In the genomic region with DNA sequence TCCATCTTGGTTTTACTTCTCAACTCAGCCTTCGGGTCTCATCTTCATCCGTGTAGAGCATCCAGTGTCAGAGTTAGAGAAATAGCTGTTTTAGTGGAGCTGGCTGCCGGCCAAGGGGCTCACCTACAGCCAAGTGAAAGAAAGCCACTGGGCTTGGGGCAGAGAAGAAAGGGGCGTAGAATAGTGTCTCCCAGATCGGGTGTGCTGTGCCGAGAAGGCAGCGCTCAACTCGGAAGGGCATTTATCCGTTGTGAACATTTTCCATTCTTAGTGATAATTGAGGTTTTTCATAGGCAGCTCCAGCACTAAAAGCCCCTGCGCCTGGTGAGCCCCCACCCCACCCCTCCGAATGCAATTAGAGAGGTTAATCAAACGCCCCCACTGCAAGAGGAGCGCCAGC, we compare ENCODE assay signal across 22 mouse cellular contexts.
DNase-seq lines count a peak whose midpoint lies in the region; ATAC-seq and TF ChIP-seq lines count a peak whose summit lies in the region.
"Had no signal": no experiment of that assay in that cellular context is flagged by ENCODE, and none has a peak within 500 bp of the region (broad histone marks: within the 10 kb centered on the region; RNA-seq: fewer than 3 reads in every experiment).

No protein-coding gene starts in this region.

- H3K4me1 ChIP-seq in hindbrain, embryonic 16.5 days (ENCODE audit: control insufficient read depth, insufficient read depth, low read depth, low read length) = peaks cover 3% of the 10 kb centered on the region; the same call in 1 of the 2 replicates
- no peaks in the 10 kb centered on the region for H3K4me1 ChIP-seq in hindbrain, embryonic 11.5 days (replicated peaks; ENCODE audit: control insufficient read depth, insufficient read depth, low read length)
- peaks cover 3% of the 10 kb centered on the region; the same call in 1 of the 2 replicates for H3K4me1 ChIP-seq in embryonic facial prominence, embryonic 14.5 days (ENCODE audit: control insufficient read depth, insufficient read depth, low read length)
- H3K4me1 ChIP-seq in forebrain, embryonic 13.5 days = peaks cover 16% of the 10 kb centered on the region
- H3K4me1 ChIP-seq in limb, embryonic 12.5 days (replicated peaks) = peaks cover 14% of the 10 kb centered on the region; the same call in 1 of the 2 replicates
- H3K4me1 ChIP-seq in cerebellum, adult 2 months (ENCODE audit: control insufficient read depth, insufficient read depth, low read length) = no peaks in the 10 kb centered on the region

- no peak overlapping the region for H3K9ac ChIP-seq in hindbrain, embryonic 16.5 days (ENCODE audit: low read depth, low read length)
- no peak overlapping the region for H3K9ac ChIP-seq in hindbrain, embryonic 11.5 days (ENCODE audit: low read depth, low read length)
- no peak overlapping the region for H3K9ac ChIP-seq in embryonic facial prominence, embryonic 14.5 days (ENCODE audit: low read depth, low read length)
- H3K9ac ChIP-seq in forebrain, embryonic 13.5 days = peak overlapping the region; percentile 26; the same call in 1 of the 2 replicates
- H3K9ac ChIP-seq in limb, embryonic 12.5 days (replicated peaks) = no peak overlapping the region

- TF ChIP-seq CTCF in cerebellum, adult 2 months (IDR thresholded peaks at IDR 0.05; ENCODE audit: borderline replicate concordance, insufficient read depth, low read depth, low read length) = no peak

- TF ChIP-seq POLR2A in cerebellum, adult 2 months (IDR thresholded peaks at IDR 0.05; ENCODE audit: borderline replicate concordance, insufficient read depth, low read length) = no peak

- H3K9me3 ChIP-seq in hindbrain, embryonic 16.5 days (ENCODE audit: control insufficient read depth, low read length) = no peaks in the 10 kb centered on the region
- H3K9me3 ChIP-seq in hindbrain, embryonic 11.5 days (ENCODE audit: control insufficient read depth, low read length) = no peaks in the 10 kb centered on the region
- H3K9me3 ChIP-seq in embryonic facial prominence, embryonic 14.5 days (ENCODE audit: control insufficient read depth, low read length) = no peaks in the 10 kb centered on the region
- H3K9me3 ChIP-seq in forebrain, embryonic 13.5 days (replicated peaks) = no peaks in the 10 kb centered on the region
- no peaks in the 10 kb centered on the region for H3K9me3 ChIP-seq in limb, embryonic 12.5 days

- no peaks in the 10 kb centered on the region for H3K27me3 ChIP-seq in hindbrain, embryonic 16.5 days (replicated peaks; ENCODE audit: control insufficient read depth, insufficient read depth, low read length)
- no peaks in the 10 kb centered on the region for H3K27me3 ChIP-seq in hindbrain, embryonic 11.5 days (ENCODE audit: control insufficient read depth, insufficient read depth, low read length)
- H3K27me3 ChIP-seq in embryonic facial prominence, embryonic 14.5 days (replicated peaks; ENCODE audit: control insufficient read depth, insufficient read depth, low read length) = no peaks in the 10 kb centered on the region
- H3K27me3 ChIP-seq in forebrain, embryonic 13.5 days = no peaks in the 10 kb centered on the region
- no peaks in the 10 kb centered on the region for H3K27me3 ChIP-seq in limb, embryonic 12.5 days
- H3K27me3 ChIP-seq in cerebellum, adult 2 months (ENCODE audit: control insufficient read depth, insufficient read depth, low read length) = no peaks in the 10 kb centered on the region

- no peak for ATAC-seq in hindbrain, embryonic 16.5 days
- ATAC-seq in hindbrain, embryonic 11.5 days (ENCODE audit: low FRiP score) = no peak
- ATAC-seq in embryonic facial prominence, embryonic 14.5 days (ENCODE audit: low read depth) = no peak
- ATAC-seq in forebrain, embryonic 13.5 days = 0 out of 2 replicates have a peak, but pooled peaks have one; percentile 45
- no peak for ATAC-seq in limb, embryonic 12.5 days (ENCODE audit: insufficient number of reproducible peaks, insufficient read depth, low FRiP score, low TSS enrichment, low read depth)
- ATAC-seq: inflammation-experienced regulatory T-cells, adult 6 months; midbrain, embryonic 16.5 days had no signal

- DNase-seq in hindbrain, embryonic 11.5 days (ENCODE audit: low spot score) = no peak
- DNase-seq in embryonic facial prominence, embryonic 14.5 days (ENCODE audit: low spot score) = no peak
- DNase-seq in embryo, embryonic 10 days (ENCODE audit: low spot score) = no peak
- DNase-seq in cerebellum, adult 2 months = no peak
- DNase-seq in adrenal gland, postnatal 14 days = no peak
- DNase-seq: adrenal gland, adult 2 months; cerebellum, adult 18-20 months; cerebellum, postnatal 25 days; embryo, embryonic 11 days; heart, postnatal 4 days; kidney, adult 2 months; kidney, postnatal 10 days; layer of hippocampus, postnatal 36 days; liver; right cerebral cortex, adult 18-20 months had no signal

- H3K4me2 ChIP-seq in hindbrain, embryonic 16.5 days (ENCODE audit: low read length) = peak overlapping the region; percentile 10; the same call in 1 of the 2 replicates
- H3K4me2 ChIP-seq in hindbrain, embryonic 11.5 days (replicated peaks; ENCODE audit: low read depth, low read length) = no peak overlapping the region
- H3K4me2 ChIP-seq in embryonic facial prominence, embryonic 14.5 days (ENCODE audit: low read depth, low read length) = peak overlapping the region; percentile 15
- H3K4me2 ChIP-seq in forebrain, embryonic 13.5 days = peak overlapping the region; percentile 36
- peak overlapping the region; percentile 13 for H3K4me2 ChIP-seq in limb, embryonic 12.5 days

- H3K4me3 ChIP-seq in hindbrain, embryonic 16.5 days (ENCODE audit: low read length) = no peak overlapping the region
- no peak overlapping the region for H3K4me3 ChIP-seq in hindbrain, embryonic 11.5 days (ENCODE audit: low read depth, low read length)
- no peak overlapping the region for H3K4me3 ChIP-seq in embryonic facial prominence, embryonic 14.5 days (ENCODE audit: low read depth, low read length)
- no peak overlapping the region for H3K4me3 ChIP-seq in forebrain, embryonic 13.5 days
- H3K4me3 ChIP-seq in limb, embryonic 12.5 days (replicated peaks) = no peak overlapping the region
- H3K4me3 ChIP-seq in cerebellum, adult 2 months (replicated peaks; ENCODE audit: insufficient read depth, low read depth, low read length) = no peak overlapping the region

- WGBS in hindbrain, embryonic 16.5 days = 58% methylated on average over 13 of the region's 13 CpGs
- WGBS in hindbrain, embryonic 11.5 days = 89% methylated on average over 13 of the region's 13 CpGs
- 57% methylated on average over 13 of the region's 13 CpGs for WGBS in embryonic facial prominence, embryonic 14.5 days
- 21% methylated on average over 13 of the region's 13 CpGs for WGBS in forebrain, embryonic 13.5 days
- 57% methylated on average over 13 of the region's 13 CpGs for WGBS in limb, embryonic 12.5 days
- 77% methylated on average over 13 of the region's 13 CpGs for WGBS in cerebellum, adult 2 months

- no peak overlapping the region for H3K27ac ChIP-seq in hindbrain, embryonic 16.5 days (ENCODE audit: low read depth, low read length)
- no peak overlapping the region for H3K27ac ChIP-seq in hindbrain, embryonic 11.5 days (ENCODE audit: low read depth, low read length)
- H3K27ac ChIP-seq in embryonic facial prominence, embryonic 14.5 days (replicated peaks; ENCODE audit: low read depth, low read length) = no peak overlapping the region
- H3K27ac ChIP-seq in forebrain, embryonic 13.5 days = no peak overlapping the region
- no peak overlapping the region for H3K27ac ChIP-seq in limb, embryonic 12.5 days
- no peak overlapping the region for H3K27ac ChIP-seq in cerebellum, adult 2 months (ENCODE audit: insufficient read depth, low read length)
- H3K27ac ChIP-seq: macrophage; stomach, postnatal 0 days had no signal

- H3K36me3 ChIP-seq in hindbrain, embryonic 16.5 days (ENCODE audit: control insufficient read depth, insufficient read depth, low read length) = no peaks in the 10 kb centered on the region
- H3K36me3 ChIP-seq in hindbrain, embryonic 11.5 days (ENCODE audit: control insufficient read depth, insufficient read depth, low read length) = no peaks in the 10 kb centered on the region
- H3K36me3 ChIP-seq in embryonic facial prominence, embryonic 14.5 days (ENCODE audit: control insufficient read depth, insufficient read depth, low read length) = no peaks in the 10 kb centered on the region
- H3K36me3 ChIP-seq in forebrain, embryonic 13.5 days (ENCODE audit: poor library complexity, severe bottlenecking) = no peaks in the 10 kb centered on the region
- H3K36me3 ChIP-seq in limb, embryonic 12.5 days = no peaks in the 10 kb centered on the region
